Mouse (Mus musculus) limb, embryonic 11.5 days (tissue): ENCODE results near the gene Adamts9. TPM values are rescaled to one million over a fixed set of nuclear protein-coding genes. Genes with fewer than 3 reads are reported as not detected.

Experiments used
- ATAC-seq: fragments of 200-750 bp; cut with Nextera tagmentation; 2 replicates; pipeline ENCODE4 v1.8.0; 2017; ENCODE audit warnings: low read depth; ENCODE audit not compliant: insufficient number of reproducible peaks, low FRiP score, low TSS enrichment
- DNase-seq: peaks from one replicate; pipeline ENCODE4 v3.0.0-alpha.2; 2015; ENCODE audit warnings: low spot score
- H3K27ac ChIP-seq: fragments of 300-500 bp; sonication (generic); replicated peaks from 2 replicates; pipeline ENCODE4 v1.5.1; 2014; ENCODE audit warnings: low read depth, mild to moderate bottlenecking, low read length
- H3K27me3 ChIP-seq: fragments of 300-500 bp; sonication (generic); 2 replicates; pipeline ENCODE4 v1.6.1; 2014; ENCODE audit warnings: mild to moderate bottlenecking, low read length, mixed read lengths; ENCODE audit not compliant: control insufficient read depth, insufficient read depth
- H3K36me3 ChIP-seq: fragments of 300-500 bp; sonication (generic); 2 replicates; pipeline ENCODE4 v1.6.1; 2014; ENCODE audit warnings: mild to moderate bottlenecking, low read length, moderate library complexity, mixed read lengths; ENCODE audit not compliant: control insufficient read depth, insufficient read depth
- H3K4me1 ChIP-seq: fragments of 300-500 bp; sonication (generic); 2 replicates; pipeline ENCODE4 v1.6.1; 2014; ENCODE audit warnings: low read length, mixed read lengths; ENCODE audit not compliant: control insufficient read depth, insufficient read depth
- H3K4me2 ChIP-seq: fragments of 300-500 bp; sonication (generic); 2 replicates; pipeline ENCODE4 v1.6.1; 2014; ENCODE audit warnings: low read depth, mild to moderate bottlenecking, moderate library complexity; ENCODE audit not compliant: severe bottlenecking
- H3K4me3 ChIP-seq: fragments of 300-500 bp; sonication (generic); 2 replicates; pipeline ENCODE4 v1.5.1; 2014; ENCODE audit warnings: low read depth, low read length
- H3K9ac ChIP-seq: fragments of 300-500 bp; sonication (generic); 2 replicates; pipeline ENCODE4 v1.6.1; 2014; ENCODE audit warnings: mild to moderate bottlenecking, low read length
- H3K9me3 ChIP-seq: fragments of 300-500 bp; sonication (generic); 2 replicates; pipeline ENCODE4 v1.6.1; 2016; ENCODE audit warnings: low read length; ENCODE audit not compliant: control insufficient read depth
- WGBS: fragments of 180-500 bp; shearing (Covaris S2); extraction: QIAGEN DNeasy Blood & Tissue Kit; methylation state at CpG from one replicate; pipeline ENCODE4 v1.1.7; 2014; 5-methylcytosine and 5-hydroxymethylcytosine counted together
- polyA plus RNA-seq: library from polyadenylated mRNA; unstranded; fragments of >200 nt; fragmentation: Nextera tagmentation; extraction: Ambion mirVana; gene quantifications from 2 replicates; pipeline ENCODE4 v1.2.1, GENCODE M21; 2014

Adamts9 gene
- polyA plus RNA-seq, 1 experiment from 2014 or later = 3.0 TPM

DNA sequence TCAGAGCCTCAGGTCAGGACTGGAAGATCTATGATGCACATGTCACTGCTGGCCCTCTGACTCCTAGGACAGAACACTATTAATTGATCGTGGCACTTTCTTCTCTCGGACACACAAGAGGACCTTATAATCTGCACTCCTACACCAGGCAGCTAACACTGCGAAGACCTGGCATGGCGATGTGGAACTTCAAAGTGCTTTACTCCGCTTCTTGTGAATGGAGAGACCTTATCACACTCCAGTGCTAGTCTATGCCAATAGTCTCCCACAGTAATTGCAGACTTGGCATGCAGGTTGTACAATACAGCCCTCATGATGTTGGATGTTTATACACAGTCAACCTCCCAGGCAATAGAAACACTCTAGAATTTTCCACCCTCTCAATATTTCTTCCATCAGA lies 64.5 kb downstream of the Adamts9 start:
- no peak overlapping the region for H3K4me3 ChIP-seq
- no peaks in the 10 kb centered on the region for H3K27me3 ChIP-seq
- H3K4me1 ChIP-seq = no peaks in the 10 kb centered on the region
- no peaks in the 10 kb centered on the region for H3K36me3 ChIP-seq
- H3K27ac ChIP-seq = no peak overlapping the region
- H3K9ac ChIP-seq = no peak overlapping the region
- H3K4me2 ChIP-seq = no peak overlapping the region
- no peak for DNase-seq
- ATAC-seq = no peak
- H3K9me3 ChIP-seq = no peaks in the 10 kb centered on the region
- WGBS = 79% methylated on average over 5 of the region's 5 CpGs

- no peaks in the 10 kb centered on the region for H3K36me3 ChIP-seq
- no peak overlapping the region for H3K4me2 ChIP-seq
- no peaks in the 10 kb centered on the region for H3K27me3 ChIP-seq
- no peak for DNase-seq
- H3K9ac ChIP-seq = no peak overlapping the region
- no peaks in the 10 kb centered on the region for H3K9me3 ChIP-seq
- no peak overlapping the region for H3K27ac ChIP-seq
- WGBS = 93% methylated on average over 4 of the region's 4 CpGs
- ATAC-seq = no peak
- H3K4me1 ChIP-seq = no peaks in the 10 kb centered on the region
- H3K4me3 ChIP-seq = no peak overlapping the region
These were observed 66.1 kb downstream of the Adamts9 start for GRCm38 (mm10) chr6:92877236-92877635.

GRCm38 (mm10) chr6:92876121-92876520 lies 67.2 kb downstream of the Adamts9 start:
- H3K9ac ChIP-seq = no peak overlapping the region
- no peaks in the 10 kb centered on the region for H3K9me3 ChIP-seq
- WGBS = 83% methylated on average over 5 of the region's 5 CpGs
- DNase-seq (no peak), ATAC-seq (no peak)
- H3K27ac ChIP-seq = no peak overlapping the region
- H3K4me3 ChIP-seq = no peak overlapping the region
- H3K4me2 ChIP-seq = no peak overlapping the region
- H3K4me1 ChIP-seq = 0 out of 2 replicates have a peak, but pooled peaks cover 3% of the 10 kb centered on the region
- H3K36me3 ChIP-seq = no peaks in the 10 kb centered on the region
- no peaks in the 10 kb centered on the region for H3K27me3 ChIP-seq

GRCm38 (mm10) chr6:92875340-92875739 lies 68.0 kb downstream of the Adamts9 start:
- ATAC-seq = no peak
- 90% methylated on average over 2 of the region's 2 CpGs for WGBS
- H3K27ac ChIP-seq = no peak overlapping the region
- H3K4me1 ChIP-seq = peaks cover 4% of the 10 kb centered on the region; the same call in 1 of the 2 replicates
- H3K27me3 ChIP-seq = no peaks in the 10 kb centered on the region
- no peaks in the 10 kb centered on the region for H3K36me3 ChIP-seq
- DNase-seq = no peak
- no peak overlapping the region for H3K4me2 ChIP-seq
- H3K9me3 ChIP-seq = no peaks in the 10 kb centered on the region
- H3K4me3 ChIP-seq = no peak overlapping the region
- H3K9ac ChIP-seq = no peak overlapping the region

DNA sequence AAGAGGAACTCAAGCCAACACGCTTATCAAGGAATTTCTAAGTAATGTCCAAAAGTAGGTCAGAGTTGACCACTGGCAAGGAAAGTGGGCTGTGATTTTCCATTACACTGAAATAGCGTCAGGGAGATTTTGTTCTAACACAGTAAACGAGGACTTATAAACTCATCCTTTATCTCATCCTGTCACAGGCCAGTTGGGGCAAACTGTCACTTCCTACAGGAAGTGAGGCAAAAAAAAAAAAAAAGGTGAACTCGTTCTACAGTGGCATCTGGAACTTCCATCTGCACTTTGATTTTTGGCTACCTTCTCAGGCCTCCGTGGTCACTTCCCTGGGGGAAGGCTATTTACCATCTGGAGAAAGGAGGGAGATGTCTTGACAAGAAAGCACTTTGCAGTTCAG lies 68.4 kb downstream of the Adamts9 start:
- 62% methylated on average over 5 of the region's 5 CpGs for WGBS
- ATAC-seq (no peak), DNase-seq (no peak)
- Histone ChIP-seq H3K4me1 (peaks cover 8% of the 10 kb centered on the region), H3K4me3 (no peak overlapping the region), H3K27me3 (no peaks in the 10 kb centered on the region), H3K9ac (no peak overlapping the region), H3K27ac (no peak overlapping the region), H3K36me3 (no peaks in the 10 kb centered on the region), H3K4me2 (no peak overlapping the region), H3K9me3 (no peaks in the 10 kb centered on the region)

DNA sequence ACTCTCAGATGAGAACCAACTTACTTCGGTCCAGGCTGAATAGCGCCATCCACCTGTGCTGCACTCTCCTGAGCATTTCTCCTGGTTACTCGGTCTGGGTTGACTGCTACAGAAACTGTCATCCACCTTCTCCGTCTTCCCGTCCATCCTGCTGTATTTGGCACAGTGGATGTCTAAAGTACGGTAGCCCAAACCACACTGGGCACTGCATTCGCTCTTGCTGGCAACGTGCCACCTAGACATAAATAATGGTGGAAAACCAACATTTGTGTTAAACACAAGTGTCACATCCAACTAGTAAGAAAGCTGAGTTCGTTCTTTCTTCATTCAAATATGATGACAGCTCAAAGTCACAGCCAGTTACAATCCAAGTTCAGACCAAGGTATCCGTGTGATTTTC lies 70.5 kb downstream of the Adamts9 start:
- H3K9ac ChIP-seq = no peak overlapping the region
- no peak for DNase-seq
- no peak overlapping the region for H3K27ac ChIP-seq
- 88% methylated on average over 10 of the region's 10 CpGs for WGBS
- no peaks in the 10 kb centered on the region for H3K27me3 ChIP-seq
- no peaks in the 10 kb centered on the region for H3K9me3 ChIP-seq
- no peak overlapping the region for H3K4me3 ChIP-seq
- no peaks in the 10 kb centered on the region for H3K36me3 ChIP-seq
- ATAC-seq = no peak
- peaks cover 14% of the 10 kb centered on the region for H3K4me1 ChIP-seq
- no peak overlapping the region for H3K4me2 ChIP-seq

DNA sequence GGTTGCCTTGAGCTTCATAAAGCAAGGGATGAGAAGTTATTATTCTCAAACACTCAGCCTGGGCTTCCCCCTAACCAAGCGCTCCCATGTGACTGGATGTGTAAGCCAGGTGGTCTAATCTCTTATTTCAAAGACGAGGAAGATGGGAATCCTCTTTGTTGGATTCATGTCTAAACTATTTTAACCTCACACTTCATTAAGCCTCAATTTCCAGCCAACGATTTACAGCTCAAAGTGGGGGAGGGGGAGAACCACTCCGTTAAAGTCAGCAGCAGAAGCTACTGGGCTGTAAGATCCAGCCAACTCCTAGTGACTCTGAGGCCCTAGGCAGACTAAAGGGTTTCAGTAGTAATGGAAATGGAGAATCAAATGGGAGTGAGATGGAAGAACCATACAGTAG lies 71.5 kb downstream of the Adamts9 start:
- no peak overlapping the region for H3K4me3 ChIP-seq
- H3K27me3 ChIP-seq = no peaks in the 10 kb centered on the region
- 35% methylated on average over 4 of the region's 4 CpGs for WGBS
- no peak overlapping the region for H3K27ac ChIP-seq
- peaks cover 14% of the 10 kb centered on the region for H3K4me1 ChIP-seq
- DNase-seq (no peak), ATAC-seq (no peak)
- H3K9me3 ChIP-seq = no peaks in the 10 kb centered on the region
- no peak overlapping the region for H3K9ac ChIP-seq
- H3K36me3 ChIP-seq = no peaks in the 10 kb centered on the region
- H3K4me2 ChIP-seq = no peak overlapping the region

DNA sequence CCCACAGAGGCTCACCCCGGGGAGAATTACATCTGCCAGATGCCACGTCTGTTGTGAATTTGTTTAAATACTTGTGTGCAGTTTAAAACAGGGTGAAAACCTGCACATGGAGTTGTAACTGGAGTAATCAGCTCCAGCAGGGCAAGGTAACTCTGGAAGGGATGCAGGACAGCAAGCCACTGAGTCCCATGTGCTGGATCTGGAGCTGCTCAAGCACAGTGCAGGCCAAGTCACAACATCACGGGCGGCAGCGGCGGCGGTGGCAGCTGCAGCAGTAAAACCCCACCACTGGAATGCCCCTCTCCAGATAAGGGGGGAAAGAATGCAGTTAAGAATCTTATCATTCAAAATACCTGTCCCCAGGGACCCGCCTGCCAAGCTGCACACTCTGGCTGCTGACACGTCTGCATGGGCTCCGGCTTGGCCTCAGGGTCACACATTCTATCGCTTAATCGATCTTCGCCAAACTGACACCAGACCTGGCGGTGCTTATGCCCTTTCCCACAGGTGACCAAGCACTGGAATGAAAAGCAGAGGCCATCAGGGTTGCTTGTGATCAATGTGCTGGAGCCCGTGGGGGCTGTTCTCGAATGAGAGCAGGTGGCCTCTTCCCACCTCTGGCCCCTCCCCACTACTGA lies 73.6 kb downstream of the Adamts9 start:
- H3K36me3 ChIP-seq = no peaks in the 10 kb centered on the region
- H3K27me3 ChIP-seq = no peaks in the 10 kb centered on the region
- peak overlapping the region; percentile 22; the same call in 1 of the 2 replicates for H3K4me2 ChIP-seq
- no peak overlapping the region for H3K9ac ChIP-seq
- no peak overlapping the region for H3K27ac ChIP-seq
- DNase-seq = peak; percentile 60
- H3K9me3 ChIP-seq = no peaks in the 10 kb centered on the region
- WGBS = 19% methylated on average over 16 of the region's 16 CpGs
- peaks cover 14% of the 10 kb centered on the region for H3K4me1 ChIP-seq
- H3K4me3 ChIP-seq = no peak overlapping the region
- ATAC-seq = 0 out of 2 replicates have a peak, but pooled peaks have one; percentile 65

DNA sequence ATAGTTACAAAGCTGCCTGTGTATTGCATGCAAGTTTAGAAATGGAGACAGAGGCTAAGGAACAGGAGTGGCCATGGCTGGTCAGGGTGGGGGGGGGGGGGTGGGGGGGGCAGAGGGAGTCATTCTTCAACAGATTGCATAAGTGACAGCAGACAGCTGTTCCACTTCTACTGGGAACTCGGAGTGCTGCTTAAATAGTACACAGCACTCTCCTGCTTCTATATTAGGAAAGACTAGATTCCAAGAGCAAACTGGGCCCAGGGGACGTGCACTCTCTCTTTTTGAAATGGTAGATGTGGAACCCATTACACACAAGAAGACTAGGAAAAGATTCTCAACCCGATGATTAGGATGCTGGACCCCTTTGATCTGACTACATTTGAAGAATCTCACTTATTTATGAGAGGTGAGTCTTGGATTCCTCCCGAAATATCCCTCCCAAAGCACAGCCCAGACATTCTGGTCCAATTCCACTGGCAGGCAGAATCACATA lies 74.2 kb downstream of the Adamts9 start, which contains the start of gene Gm15737:
Gene Gm15737, plus strand, starts transcription at position 269 of the 493 bp plus-strand sequence.
- H3K9ac ChIP-seq = no peak within 1 kb of the TSS
- H3K9me3 ChIP-seq = no peaks in the 10 kb centered on the region
- H3K4me1 ChIP-seq = peaks cover 14% of the 10 kb centered on the region
- ATAC-seq (0 out of 2 replicates have a peak, but pooled peaks have one; percentile 9), DNase-seq (no peak)
- no peaks in the 10 kb centered on the region for H3K27me3 ChIP-seq
- H3K36me3 ChIP-seq = no peaks in the 10 kb centered on the region
- H3K4me3 ChIP-seq = no peak within 1 kb of the TSS
- no peak within 1 kb of the TSS for H3K27ac ChIP-seq
- H3K4me2 ChIP-seq = peak within 1 kb of the TSS; percentile 22; the same call in 1 of the 2 replicates
- WGBS = 29% methylated on average over 4 of the region's 4 CpGs
